Mouse (Mus musculus): ENCODE data around the gene Angpt4. TPM values are rescaled to one million over a fixed set of nuclear protein-coding genes. Genes with fewer than 3 reads are reported as not detected.

The Angpt4 gene
- under 1 TPM; 0.02 to 0.45 TPM for polyA plus RNA-seq (2012; fragmentation: generic; extraction: Trizol)

GRCm38 (mm10) chr2:151910919-151911500 lies at the start of gene Angpt4:
Gene Angpt4, plus strand, starts transcription at chr2:151911210.

GRCm38 (mm10) chr2:151979470-151980354 lies 68.7 kb downstream of the Angpt4 start, which contains the start of gene Fam110a:
Gene Fam110a, minus strand, starts transcription at chr2:151980219.

Other genes with a start within 250 kb of the Angpt4 start
- not detected for gene Rad21l, start 242.7 kb upstream of the Angpt4 start, polyA plus RNA-seq (2012; fragmentation: generic; extraction: Trizol)
- gene Tmem74b, start 209.2 kb upstream of the Angpt4 start, polyA plus RNA-seq (2012; fragmentation: generic; extraction: Trizol) = not detected
- 10 to 100 TPM; 30.1 to 30.6 TPM for gene Psmf1, start 167.0 kb upstream of the Angpt4 start, polyA plus RNA-seq (2012; fragmentation: generic; extraction: Trizol)
- under 1 TPM in 1 of 2 experiments, not detected in 1; 0.02 TPM for gene Rspo4, start 68.3 kb upstream of the Angpt4 start, polyA plus RNA-seq (2012; fragmentation: generic; extraction: Trizol)
- gene Fam110a, start 69.0 kb downstream of the Angpt4 start, polyA plus RNA-seq (2012; fragmentation: generic; extraction: Trizol) = 10 to 100 TPM; 25.3 to 27.2 TPM
- under 1 TPM; 0.04 to 0.06 TPM for gene Slc52a3, start 85.3 kb downstream of the Angpt4 start, polyA plus RNA-seq (2012; fragmentation: generic; extraction: Trizol)
- not detected for gene Scrt2, start 170.3 kb downstream of the Angpt4 start, polyA plus RNA-seq (2012; fragmentation: generic; extraction: Trizol)
- 10 to 100 TPM; 18.0 to 24.9 TPM for gene Srxn1, start 194.3 kb downstream of the Angpt4 start, polyA plus RNA-seq (2012; fragmentation: generic; extraction: Trizol)
- gene Tcf15, start 232.4 kb downstream of the Angpt4 start, polyA plus RNA-seq (2012; fragmentation: generic; extraction: Trizol) = not detected

All from C3H10T1/2 (cell line).